In the genomic region with DNA sequence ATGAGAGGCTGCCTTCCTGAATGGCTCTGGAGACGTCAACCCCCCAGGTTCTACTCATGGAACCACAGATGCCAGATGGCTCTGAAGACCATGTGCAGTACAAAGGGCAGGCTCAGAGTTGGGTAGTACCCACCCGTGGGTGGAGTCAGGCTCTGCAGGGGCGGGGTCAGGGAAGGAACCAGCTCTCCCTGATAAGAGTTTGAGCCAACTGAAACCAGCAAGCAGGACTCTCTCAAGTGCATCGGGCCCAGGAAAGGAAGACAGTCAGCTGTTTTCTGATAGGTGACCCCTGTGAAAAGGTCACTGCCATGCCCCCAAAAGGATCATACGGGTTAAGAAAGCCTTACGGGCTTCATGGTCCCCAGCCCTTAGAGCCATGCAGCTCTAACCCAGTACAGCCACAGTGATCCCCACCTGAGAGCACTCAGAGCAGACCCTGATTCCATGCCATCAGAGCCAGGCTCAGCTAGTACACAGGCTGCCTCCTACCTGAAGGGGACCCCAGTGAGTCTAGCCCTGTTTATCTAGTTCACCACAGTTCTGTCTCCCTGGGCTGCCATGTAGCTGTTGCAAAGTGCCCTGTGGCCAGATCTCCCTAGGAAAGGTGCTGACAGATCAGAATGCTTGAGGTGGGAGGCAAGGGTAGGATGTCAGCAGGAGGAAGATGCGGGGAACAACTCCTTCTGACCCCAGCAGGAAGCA, we compare ENCODE assay signal across 9 mouse cellular contexts. TPM values are rescaled to one million over a fixed set of nuclear protein-coding genes. Genes with fewer than 3 reads are reported as not detected.
DNase-seq lines count a peak whose midpoint lies in the region; ATAC-seq lines count a peak whose summit lies in the region.
"Had no signal": no experiment of that assay in that cellular context is flagged by ENCODE, and none has a peak within 500 bp of the region (broad histone marks: within the 10 kb centered on the region; RNA-seq: fewer than 3 reads in every experiment).

No protein-coding gene starts in this region.

- peak; percentile 59 for DNase-seq in cerebellum, adult 9-11 months
- DNase-seq in cerebellum, adult 8-10 months, result no peak
- DNase-seq in R1 (ENCODE audit: low read depth, low spot score), result peak; percentile 12
- peak; percentile 51 for DNase-seq in kidney, postnatal 10 days
- no peak for DNase-seq in gastrocnemius, adult 18-20 months (ENCODE audit: low spot score)
- no peak for DNase-seq in gastrocnemius, postnatal 10 days
- no peak for DNase-seq in adrenal gland, postnatal 4 days (ENCODE audit: low spot score in 2 of 2)

- ATAC-seq in megakaryocyte-erythroid progenitor cell, adult 5-6 weeks (replicated peaks; ENCODE audit: low FRiP score, low TSS enrichment, poor library complexity, severe bottlenecking), result peak; percentile 86

RNA-seq across cellular contexts. Expression of gene Gp9, which starts 13.1 kb away (rescaled TPM):
- total RNA-seq in megakaryocyte-erythroid progenitor cell, adult 5-6 weeks (2014; fragmentation: Nextera tagmentation), result 1.8 and 4.5 TPM in 2 replicates
- 3.1 and 7.3 TPM in 2 replicates for total RNA-seq in megakaryocyte-erythroid progenitor cell, adult 5-6 weeks (2017)
- not detected for total RNA-seq in gastrocnemius, adult 18-20 months (2021)
- not detected for total RNA-seq in gastrocnemius, postnatal 10 days (2021)
- total RNA-seq in adrenal gland, postnatal 4 days (2021), result 1 to 10 TPM; 1.0 to 1.1 TPM
- total RNA-seq: adrenal gland, postnatal 36 days had no signal

RNA-seq across cellular contexts. Expression of gene Rab43, which starts 21.0 kb away (rescaled TPM):
- total RNA-seq in megakaryocyte-erythroid progenitor cell, adult 5-6 weeks (2014; fragmentation: Nextera tagmentation), result 49.7 and 51.5 TPM in 2 replicates
- 4.5 and 9.9 TPM in 2 replicates for total RNA-seq in megakaryocyte-erythroid progenitor cell, adult 5-6 weeks (2017)
- total RNA-seq in gastrocnemius, adult 18-20 months (2021), result 1 to 10 TPM; 3.2 to 5.9 TPM
- 10 to 100 TPM; 10.1 to 14.9 TPM for total RNA-seq in gastrocnemius, postnatal 10 days (2021)
- total RNA-seq in adrenal gland, postnatal 4 days (2021), result 10 to 100 TPM; 44.3 to 49.2 TPM

RNA-seq across cellular contexts. Expression of gene Gm45140, which starts 44.7 kb away (rescaled TPM):
- total RNA-seq in megakaryocyte-erythroid progenitor cell, adult 5-6 weeks (2014; fragmentation: Nextera tagmentation), result 0.81 and 3.3 TPM in 2 replicates
- 18.3 and 19.5 TPM in 2 replicates for total RNA-seq in megakaryocyte-erythroid progenitor cell, adult 5-6 weeks (2017)
- total RNA-seq in gastrocnemius, adult 18-20 months (2021), result under 1 TPM in 1 of 2 experiments, not detected in 1; 0.59 TPM
- 1 to 10 TPM; 1.7 to 2.5 TPM for total RNA-seq in gastrocnemius, postnatal 10 days (2021)
- 1 to 10 TPM; 1.7 to 3.0 TPM for total RNA-seq in adrenal gland, postnatal 4 days (2021)

RNA-seq across cellular contexts. Expression of gene Isy1, which starts 47.7 kb away (rescaled TPM):
- total RNA-seq in megakaryocyte-erythroid progenitor cell, adult 5-6 weeks (2014; fragmentation: Nextera tagmentation), result 85.1 and 88.1 TPM in 2 replicates
- total RNA-seq in megakaryocyte-erythroid progenitor cell, adult 5-6 weeks (2017), result 228 and 235 TPM in 2 replicates
- 10 to 100 TPM; 19.5 to 22.6 TPM for total RNA-seq in gastrocnemius, adult 18-20 months (2021)
- total RNA-seq in gastrocnemius, postnatal 10 days (2021), result 10 to 100 TPM; 22.0 to 26.9 TPM
- 10 to 100 TPM; 37.4 to 43.2 TPM for total RNA-seq in adrenal gland, postnatal 4 days (2021)

RNA-seq across cellular contexts. Expression of gene Cnbp, which starts 60.0 kb away (rescaled TPM):
- 524 and 599 TPM in 2 replicates for total RNA-seq in megakaryocyte-erythroid progenitor cell, adult 5-6 weeks (2014; fragmentation: Nextera tagmentation)
- total RNA-seq in megakaryocyte-erythroid progenitor cell, adult 5-6 weeks (2017), result 1,213 and 1,503 TPM in 2 replicates
- total RNA-seq in gastrocnemius, adult 18-20 months (2021), result 100 to 1,000 TPM; 462 to 552 TPM
- total RNA-seq in gastrocnemius, postnatal 10 days (2021), result 100 to 1,000 TPM; 444 to 488 TPM
- total RNA-seq in adrenal gland, postnatal 4 days (2021), result 100 to 1,000 TPM; 418 to 439 TPM

Comparison
In these comparisons a context has a peak if more than half of its experiments do, and no peak if none do; other contexts are left out.
1. DNase-seq: peak in cerebellum, adult 9-11 months (single experiment), R1 (single experiment) and kidney, postnatal 10 days (single experiment); none in cerebellum, adult 8-10 months (single experiment), gastrocnemius, adult 18-20 months (single experiment), gastrocnemius, postnatal 10 days (single experiment) and adrenal gland, postnatal 4 days (0 of 2).